Mouse (Mus musculus) bone marrow, adult 2 months (tissue): ENCODE data around the gene Rpgrip1l. TPM values are rescaled to one million over a fixed set of nuclear protein-coding genes. Genes with fewer than 3 reads are reported as not detected.

Experiments
- H3K27ac ChIP-seq: fragments of 200-500 bp; 2 replicates; pipeline ENCODE4 v1.5.1; 2012; ENCODE audit warnings: low read depth, mild to moderate bottlenecking, control low read depth, inconsistent platforms, low read length; ENCODE audit not compliant: control insufficient read depth, poor library complexity, insufficient read depth
- H3K4me1 ChIP-seq: fragments of 200-500 bp; 2 replicates; pipeline ENCODE4 v1.6.1; 2011; ENCODE audit warnings: low read length; ENCODE audit not compliant: control insufficient read depth, insufficient read depth
- H3K4me3 ChIP-seq: fragments of 200-500 bp; replicated peaks from 2 replicates; pipeline ENCODE3; 2011; ENCODE audit warnings: mild to moderate bottlenecking, low read depth, low read length, control low read depth; ENCODE audit not compliant: control insufficient read depth
- CTCF ChIP-seq: fragments of 200-500 bp; IDR thresholded peaks from 2 replicates; pipeline ENCODE4 v1.5.1; 2011; ENCODE audit warnings: low read length, control low read depth; ENCODE audit not compliant: control insufficient read depth, insufficient read depth
- POLR2A ChIP-seq: fragments of 200-500 bp; IDR thresholded peaks from 2 replicates; pipeline ENCODE4 v1.6.1; 2011; ENCODE audit warnings: low read depth, mild to moderate bottlenecking, control low read depth, low read length, borderline replicate concordance; ENCODE audit not compliant: control insufficient read depth
- WGBS: fragments of 180-500 bp; shearing (Covaris S2); methylation state at CpG from one replicate; pipeline ENCODE4 v1.1.7; 2018; 5-methylcytosine and 5-hydroxymethylcytosine counted together
- polyA plus RNA-seq: library from polyadenylated mRNA; stranded (reverse); fragments of >200 nt; gene quantifications from 2 replicates; pipeline ENCODE4 v1.2.4, GENCODE M21; 2011; ENCODE audit warnings: low replicate concordance; ENCODE audit not compliant: missing spikeins, insufficient read depth, insufficient read length

Rpgrip1l gene
- polyA plus RNA-seq, 1 experiment = 1.1 TPM

- no peak overlapping the region for H3K27ac ChIP-seq
- 56% methylated on average over 8 of the region's 8 CpGs for WGBS
- H3K4me3 ChIP-seq = no peak overlapping the region
- no peak for TF ChIP-seq CTCF
- H3K4me1 ChIP-seq = no peaks in the 10 kb centered on the region
Observed at GRCm38 (mm10) chr8:91241873-91242519, 71.1 kb downstream of the Rpgrip1l start.

GRCm38 (mm10) chr8:91241371-91241770 lies 71.7 kb downstream of the Rpgrip1l start:
- Histone ChIP-seq H3K4me1 (no peaks in the 10 kb centered on the region), H3K4me3 (no peak overlapping the region), H3K27ac (no peak overlapping the region)
- TF ChIP-seq POLR2A (no peak), CTCF (no peak)
- 85% methylated on average over 5 of the region's 5 CpGs for WGBS

- 81% methylated on average over 2 of the region's 2 CpGs for WGBS
- H3K27ac ChIP-seq = no peak overlapping the region
- no peak overlapping the region for H3K4me3 ChIP-seq
- no peaks in the 10 kb centered on the region for H3K4me1 ChIP-seq
- no peak for TF ChIP-seq POLR2A
- TF ChIP-seq CTCF = no peak
Observed at GRCm38 (mm10) chr8:91237191-91237590, 75.9 kb downstream of the Rpgrip1l start.

- Histone ChIP-seq H3K4me1 (no peaks in the 10 kb centered on the region), H3K27ac (no peak overlapping the region), H3K4me3 (no peak overlapping the region)
- TF ChIP-seq POLR2A = no peak
- TF ChIP-seq CTCF = no peak
- WGBS = 72% methylated on average over 2 of the region's 2 CpGs
Observed at GRCm38 (mm10) chr8:91234097-91234496, 79.0 kb downstream of the Rpgrip1l start.

GRCm38 (mm10) chr8:91227421-91227841 lies 85.6 kb downstream of the Rpgrip1l start:
- no peak for TF ChIP-seq CTCF
- TF ChIP-seq POLR2A = no peak
- 83% methylated on average over 7 of the region's 7 CpGs for WGBS
- H3K27ac ChIP-seq = no peak overlapping the region

GRCm38 (mm10) chr8:91224227-91224626 lies 88.8 kb downstream of the Rpgrip1l start:
- 69% methylated on average over 7 of the region's 7 CpGs for whole genome bisulfite sequencing
- Histone ChIP-seq H3K27ac (no peak overlapping the region), H3K4me1 (no peaks in the 10 kb centered on the region), H3K4me3 (no peak overlapping the region)
- TF ChIP-seq CTCF (no peak), POLR2A (no peak)

More at GRCm38 (mm10) chr8:91227421-91227841, 85.6 kb downstream of the Rpgrip1l start:
- no peak overlapping the region for H3K4me3 ChIP-seq
- H3K4me1 ChIP-seq = no peaks in the 10 kb centered on the region

- 82% methylated on average over 2 of the region's 2 CpGs for WGBS
- Histone ChIP-seq H3K4me3 (no peak overlapping the region), H3K27ac (no peak overlapping the region), H3K4me1 (no peaks in the 10 kb centered on the region)
- no peak for TF ChIP-seq CTCF
- TF ChIP-seq POLR2A = no peak
Observed at GRCm38 (mm10) chr8:91221841-91222240, 91.2 kb downstream of the Rpgrip1l start.

GRCm38 (mm10) chr8:91218271-91218670 lies 94.8 kb downstream of the Rpgrip1l start:
- WGBS = 84% methylated on average over 4 of the region's 4 CpGs
- no peaks in the 10 kb centered on the region for H3K4me1 ChIP-seq
- H3K27ac ChIP-seq = no peak overlapping the region
- no peak for TF ChIP-seq POLR2A
- TF ChIP-seq CTCF = no peak
- H3K4me3 ChIP-seq = no peak overlapping the region
